In genomic region chr11:74839860-74840715, GRCm38 (mm10) we compare ENCODE assay signal across 18 mouse cellular contexts. TPM values are rescaled to one million over a fixed set of nuclear protein-coding genes. Genes with fewer than 3 reads are reported as not detected.
A peak's percentile ranks its signal among the peaks of the same experiment; 100 is the strongest.
DNase-seq lines count a peak whose midpoint lies in the region; ATAC-seq lines count a peak whose summit lies in the region.
"Had no signal": no experiment of that assay in that cellular context is flagged by ENCODE, and none has a peak within 500 bp of the region (broad histone marks: within the 10 kb centered on the region; RNA-seq: fewer than 3 reads in every experiment).

No protein-coding gene starts in this region.

- intact Hi-C loops in heart, postnatal 14 days (cut with DNase I) = loop anchor here (10.0 kb wide), 1 partner anchor 205 kb away; no protein-coding TSS in a partner anchor

- DNase-seq in adrenal gland, adult 2 months = peak; percentile 43
- no peak for DNase-seq in adrenal gland, postnatal 36 days
- no peak for DNase-seq in heart, postnatal 14 days
- no peak for DNase-seq in liver, embryonic 11.5 days (ENCODE audit: low spot score)
- DNase-seq in liver = no peak
- no peak for DNase-seq in liver, embryonic 13.5 days
- no peak for DNase-seq in layer of hippocampus, adult 8-10 months (ENCODE audit: low spot score in 2 of 2)
- DNase-seq: cerebellum, adult 18-20 months; embryo, embryonic 11 days; gastrocnemius, postnatal 10 days; retina, postnatal 1 day had no signal

- peaks cover 36% of the 10 kb centered on the region for H3K36me3 ChIP-seq in heart, embryonic 12.5 days
- peaks cover 13% of the 10 kb centered on the region for H3K36me3 ChIP-seq in liver, embryonic 11.5 days (ENCODE audit: control insufficient read depth, insufficient read depth, low read length)
- peaks cover 37% of the 10 kb centered on the region for H3K36me3 ChIP-seq in liver, embryonic 13.5 days

- H3K4me1 ChIP-seq in heart, embryonic 12.5 days (replicated peaks) = peaks cover 75% of the 10 kb centered on the region
- H3K4me1 ChIP-seq in liver, embryonic 11.5 days (replicated peaks; ENCODE audit: control insufficient read depth, insufficient read depth, low read length) = peaks cover 24% of the 10 kb centered on the region
- peaks cover 55% of the 10 kb centered on the region for H3K4me1 ChIP-seq in liver, embryonic 13.5 days (replicated peaks)

- ATAC-seq in heart, embryonic 12.5 days (ENCODE audit: insufficient number of reproducible peaks, low FRiP score) = no peak
- no peak for ATAC-seq in liver, embryonic 11.5 days (replicated peaks; ENCODE audit: low FRiP score)
- ATAC-seq in liver, embryonic 13.5 days (ENCODE audit: low read depth) = no peak
- ATAC-seq: forebrain, embryonic 16.5 days; intestine, embryonic 16.5 days; Patski had no signal

- H3K9ac ChIP-seq in heart, embryonic 12.5 days = peak overlapping the region; percentile 10; the same call in 1 of the 2 replicates
- peak overlapping the region; percentile 18; the same call in 1 of the 2 replicates for H3K9ac ChIP-seq in liver, embryonic 11.5 days (ENCODE audit: low read depth, low read length)
- 0 out of 2 replicates have a peak overlapping the region, but pooled peaks have one; percentile 69 for H3K9ac ChIP-seq in liver, embryonic 13.5 days
- H3K9ac ChIP-seq: limb, embryonic 15.5 days; neural tube, embryonic 15.5 days had no signal

- no peaks in the 10 kb centered on the region for H3K9me3 ChIP-seq in heart, embryonic 12.5 days (replicated peaks)
- no peaks in the 10 kb centered on the region for H3K9me3 ChIP-seq in liver, embryonic 11.5 days (ENCODE audit: control insufficient read depth, low read length)
- H3K9me3 ChIP-seq in liver, embryonic 13.5 days (replicated peaks) = no peaks in the 10 kb centered on the region
- H3K9me3 ChIP-seq: limb, embryonic 15.5 days; neural tube, embryonic 15.5 days had no signal

- no peak overlapping the region for H3K27ac ChIP-seq in heart, embryonic 12.5 days (ENCODE audit: poor library complexity, severe bottlenecking)
- no peak overlapping the region for H3K27ac ChIP-seq in liver, embryonic 11.5 days (ENCODE audit: low read depth, low read length)
- peak overlapping the region; percentile 99 for H3K27ac ChIP-seq in liver, embryonic 13.5 days

- 87% methylated on average over 19 of the region's 19 CpGs for WGBS in heart, embryonic 12.5 days
- WGBS in liver, embryonic 11.5 days = 92% methylated on average over 19 of the region's 19 CpGs
- WGBS in liver, embryonic 13.5 days (ENCODE audit: insufficient replicate concordance) = 88% methylated on average over 19 of the region's 19 CpGs

- no peak overlapping the region for H3K4me2 ChIP-seq in heart, embryonic 12.5 days
- no peak overlapping the region for H3K4me2 ChIP-seq in liver, embryonic 11.5 days
- peak overlapping the region; percentile 95; the same call in 1 of the 2 replicates for H3K4me2 ChIP-seq in liver, embryonic 13.5 days

- no peaks in the 10 kb centered on the region for H3K27me3 ChIP-seq in heart, embryonic 12.5 days (replicated peaks)
- H3K27me3 ChIP-seq in liver, embryonic 11.5 days (replicated peaks; ENCODE audit: control insufficient read depth, insufficient read depth, low read length) = no peaks in the 10 kb centered on the region
- no peaks in the 10 kb centered on the region for H3K27me3 ChIP-seq in liver, embryonic 13.5 days
- H3K27me3 ChIP-seq: limb, embryonic 15.5 days; neural tube, embryonic 15.5 days; Patski had no signal

- no peak overlapping the region for H3K4me3 ChIP-seq in heart, embryonic 12.5 days
- no peak overlapping the region for H3K4me3 ChIP-seq in liver, embryonic 11.5 days (ENCODE audit: low read depth, low read length)
- no peak overlapping the region for H3K4me3 ChIP-seq in liver, embryonic 13.5 days (replicated peaks)
- H3K4me3 ChIP-seq: layer of hippocampus, adult 2 months; limb, embryonic 15.5 days; neural tube, embryonic 15.5 days had no signal

RNA-seq across cellular contexts. Expression of gene Mnt, which starts 9.4 kb away (rescaled TPM):
- 10 to 100 TPM; 23.4 to 25.2 TPM for total RNA-seq in adrenal gland, adult 2 months (2021)
- polyA plus RNA-seq in adrenal gland, adult 2 months (2012; rRNA removed) = 31.1 and 46.9 TPM in 2 replicates
- total RNA-seq in adrenal gland, postnatal 36 days (2021) = 10 to 100 TPM; 27.6 to 30.6 TPM
- 4.0 and 4.8 TPM in 2 replicates for polyA plus RNA-seq in heart, embryonic 12.5 days (2016; fragmentation: Nextera tagmentation; extraction: Ambion mirVana)
- total RNA-seq in heart, postnatal 14 days (2021) = 10 to 100 TPM; 10.5 to 11.6 TPM
- 3.5 and 3.9 TPM in 2 replicates for polyA plus RNA-seq in liver, embryonic 11.5 days (2014; fragmentation: Nextera tagmentation; extraction: Ambion mirVana)
- polyA plus RNA-seq in liver, embryonic 13.5 days (2015; fragmentation: Nextera tagmentation; extraction: Ambion mirVana) = 1.3 and 1.5 TPM in 2 replicates
- total RNA-seq in layer of hippocampus, adult 8-10 months (2022) = 10 to 100 TPM; 33.0 to 41.6 (median 35.6) TPM

RNA-seq across cellular contexts. Expression of gene Sgsm2, which starts 56.8 kb away (rescaled TPM):
- total RNA-seq in adrenal gland, adult 2 months (2021) = 10 to 100 TPM; 21.8 to 24.4 TPM
- polyA plus RNA-seq in adrenal gland, adult 2 months (2012; rRNA removed) = 27.0 and 35.2 TPM in 2 replicates
- total RNA-seq in adrenal gland, postnatal 36 days (2021) = 10 to 100 TPM; 19.0 to 22.4 TPM
- 6.5 and 6.6 TPM in 2 replicates for polyA plus RNA-seq in heart, embryonic 12.5 days (2016; fragmentation: Nextera tagmentation; extraction: Ambion mirVana)
- 1 to 10 TPM; 7.0 to 7.3 TPM for total RNA-seq in heart, postnatal 14 days (2021)
- 4.2 TPM in 2 replicates for polyA plus RNA-seq in liver, embryonic 11.5 days (2014; fragmentation: Nextera tagmentation; extraction: Ambion mirVana)
- polyA plus RNA-seq in liver, embryonic 13.5 days (2015; fragmentation: Nextera tagmentation; extraction: Ambion mirVana) = 1.2 and 1.5 TPM in 2 replicates
- 100 to 1,000 TPM in 1 of 4 experiments, 10 to 100 TPM in 3; 79.3 to 105 (median 92.2) TPM for total RNA-seq in layer of hippocampus, adult 8-10 months (2022)

RNA-seq across cellular contexts. Expression of gene Tsr1, which starts 57.8 kb away (rescaled TPM):
- 10 to 100 TPM; 35.3 to 39.8 TPM for total RNA-seq in adrenal gland, adult 2 months (2021)
- polyA plus RNA-seq in adrenal gland, adult 2 months (2012; rRNA removed) = 2.2 and 3.8 TPM in 2 replicates
- total RNA-seq in adrenal gland, postnatal 36 days (2021) = 10 to 100 TPM; 37.8 to 47.5 TPM
- polyA plus RNA-seq in heart, embryonic 12.5 days (2016; fragmentation: Nextera tagmentation; extraction: Ambion mirVana) = 31.6 and 33.5 TPM in 2 replicates
- 10 to 100 TPM; 13.5 to 14.2 TPM for total RNA-seq in heart, postnatal 14 days (2021)
- 72.4 and 81.3 TPM in 2 replicates for polyA plus RNA-seq in liver, embryonic 11.5 days (2014; fragmentation: Nextera tagmentation; extraction: Ambion mirVana)
- polyA plus RNA-seq in liver, embryonic 13.5 days (2015; fragmentation: Nextera tagmentation; extraction: Ambion mirVana) = 32.6 and 39.1 TPM in 2 replicates
- total RNA-seq in layer of hippocampus, adult 8-10 months (2022) = 10 to 100 TPM; 33.1 to 38.4 (median 34.7) TPM

Comparison
In these comparisons a context has a peak if more than half of its experiments do, and no peak if none do; other contexts are left out.
1. H3K9ac ChIP-seq: peak in every context shown above with its lines; median percentile 69 in liver, embryonic 13.5 days; 18 in liver, embryonic 11.5 days; 10 in heart, embryonic 12.5 days.